Mouse (Mus musculus): ENCODE measurements around the gene Elovl3. TPM values are rescaled to one million over a fixed set of nuclear protein-coding genes. Genes with fewer than 3 reads are reported as not detected.
A peak's percentile ranks its signal among the peaks of the same experiment; 100 is the strongest.
"Not testable (repeated sequence)": the region's sequence is repeated elsewhere in the genome, so short reads cannot be mapped to it uniquely, and the experiment has no call there.

The Elovl3 gene
- polyA plus RNA-seq, 1 experiment from 2014 or later, result 0.23 TPM

- DNase-seq (ENCODE audit: low spot score) (no peak), ATAC-seq (ENCODE audit: insufficient number of reproducible peaks, low FRiP score, low TSS enrichment, low read depth) (no peak)
- Histone ChIP-seq H3K4me1 (ENCODE audit: control insufficient read depth, insufficient read depth, low read length) (peaks cover 19% of the 10 kb centered on the region), H3K4me3 (ENCODE audit: low read depth, low read length) (no peak overlapping the region), H3K27me3 (ENCODE audit: control insufficient read depth, insufficient read depth, low read length) (peaks cover 60% of the 10 kb centered on the region), H3K27ac (replicated peaks; ENCODE audit: low read depth, low read length) (no peak overlapping the region), H3K9ac (ENCODE audit: low read length) (no peak overlapping the region), H3K4me2 (ENCODE audit: low read depth, severe bottlenecking) (no peak overlapping the region), H3K36me3 (ENCODE audit: control insufficient read depth, insufficient read depth, low read length) (no peaks in the 10 kb centered on the region), H3K9me3 (ENCODE audit: control insufficient read depth, low read length) (no peaks in the 10 kb centered on the region)
- 68% methylated on average over 2 of the region's 2 CpGs for WGBS
These were observed 8.6 kb downstream of the Elovl3 start for GRCm38 (mm10) chr19:46140324-46140723.

DNA sequence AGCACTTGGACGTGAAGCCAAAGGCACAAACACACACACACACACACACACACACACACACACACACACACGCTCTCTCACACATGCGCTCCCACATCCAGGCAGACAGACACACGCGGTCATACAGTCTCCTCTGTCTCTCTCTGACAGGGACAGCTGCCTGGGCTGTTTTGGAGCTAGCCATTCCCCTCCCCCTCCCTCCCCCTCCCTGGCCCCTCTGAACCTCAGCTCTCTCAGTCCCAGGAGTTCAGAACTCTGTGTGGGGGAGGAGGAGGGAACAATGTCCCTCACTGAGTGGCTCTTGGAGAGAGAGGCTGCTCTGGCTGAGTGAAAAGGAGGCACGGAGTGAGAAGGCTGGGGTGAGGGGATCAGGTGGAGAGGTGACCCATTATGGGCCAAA lies 9.4 kb downstream of the Elovl3 start:
- H3K9ac ChIP-seq (ENCODE audit: low read length), result no peak overlapping the region
- H3K27me3 ChIP-seq (ENCODE audit: control insufficient read depth, insufficient read depth, low read length), result peaks cover 58% of the 10 kb centered on the region
- no peak overlapping the region for H3K27ac ChIP-seq (replicated peaks; ENCODE audit: low read depth, low read length)
- WGBS, result 22% methylated on average over 6 of the region's 6 CpGs
- H3K4me3 ChIP-seq (ENCODE audit: low read depth, low read length), result no peak overlapping the region
- H3K9me3 ChIP-seq (ENCODE audit: control insufficient read depth, low read length), result no peaks in the 10 kb centered on the region
- H3K4me2 ChIP-seq (ENCODE audit: low read depth, severe bottlenecking), result no peak overlapping the region
- peaks cover 14% of the 10 kb centered on the region for H3K4me1 ChIP-seq (ENCODE audit: control insufficient read depth, insufficient read depth, low read length)
- H3K36me3 ChIP-seq (ENCODE audit: control insufficient read depth, insufficient read depth, low read length), result no peaks in the 10 kb centered on the region
- ATAC-seq (ENCODE audit: insufficient number of reproducible peaks, low FRiP score, low TSS enrichment, low read depth) (peak; percentile 33; the same call in 1 of the 2 replicates), DNase-seq (ENCODE audit: low spot score) (no peak)

- H3K4me3 ChIP-seq (ENCODE audit: low read depth, low read length), result peak within 1 kb of the TSS; percentile 49
- H3K9ac ChIP-seq (ENCODE audit: low read length), result peak within 1 kb of the TSS; percentile 22
- peaks cover 11% of the 10 kb centered on the region for H3K4me1 ChIP-seq (ENCODE audit: control insufficient read depth, insufficient read depth, low read length)
- no peaks in the 10 kb centered on the region for H3K9me3 ChIP-seq (ENCODE audit: control insufficient read depth, low read length)
- peak within 1 kb of the TSS; percentile 97 for H3K4me2 ChIP-seq (ENCODE audit: low read depth, severe bottlenecking)
- no peaks in the 10 kb centered on the region for H3K36me3 ChIP-seq (ENCODE audit: control insufficient read depth, insufficient read depth, low read length)
- no peak for ATAC-seq (ENCODE audit: insufficient number of reproducible peaks, low FRiP score, low TSS enrichment, low read depth)
- DNase-seq (ENCODE audit: low spot score), result peak; percentile 57
- 1% methylated on average over 47 of the region's 47 CpGs for WGBS
- H3K27ac ChIP-seq (replicated peaks; ENCODE audit: low read depth, low read length), result no peak within 1 kb of the TSS
- peaks cover 57% of the 10 kb centered on the region for H3K27me3 ChIP-seq (ENCODE audit: control insufficient read depth, insufficient read depth, low read length)
These were observed 16.0 kb downstream of the Elovl3 start, which contains the start of gene Pitx3 for GRCm38 (mm10) chr19:46147511-46148371. Gene Pitx3 (minus strand): TSS chr19:46148326.

- ATAC-seq (ENCODE audit: insufficient number of reproducible peaks, low FRiP score, low TSS enrichment, low read depth) (peak; percentile 85), DNase-seq (ENCODE audit: low spot score) (peak; percentile 92)
- peak overlapping the region; percentile 49 for H3K4me3 ChIP-seq (ENCODE audit: low read depth, low read length)
- H3K27me3 ChIP-seq (ENCODE audit: control insufficient read depth, insufficient read depth, low read length), result peaks cover 55% of the 10 kb centered on the region
- peak overlapping the region; percentile 97 for H3K4me2 ChIP-seq (ENCODE audit: low read depth, severe bottlenecking)
- H3K36me3 ChIP-seq (ENCODE audit: control insufficient read depth, insufficient read depth, low read length), result no peaks in the 10 kb centered on the region
- WGBS, result 1% methylated on average over 27 of the region's 27 CpGs
- H3K27ac ChIP-seq (replicated peaks; ENCODE audit: low read depth, low read length), result no peak overlapping the region
- H3K9ac ChIP-seq (ENCODE audit: low read length), result no peak overlapping the region
- peaks cover 15% of the 10 kb centered on the region for H3K4me1 ChIP-seq (ENCODE audit: control insufficient read depth, insufficient read depth, low read length)
- no peaks in the 10 kb centered on the region for H3K9me3 ChIP-seq (ENCODE audit: control insufficient read depth, low read length)
These were observed 16.7 kb downstream of the Elovl3 start for GRCm38 (mm10) chr19:46148372-46148760.

DNA sequence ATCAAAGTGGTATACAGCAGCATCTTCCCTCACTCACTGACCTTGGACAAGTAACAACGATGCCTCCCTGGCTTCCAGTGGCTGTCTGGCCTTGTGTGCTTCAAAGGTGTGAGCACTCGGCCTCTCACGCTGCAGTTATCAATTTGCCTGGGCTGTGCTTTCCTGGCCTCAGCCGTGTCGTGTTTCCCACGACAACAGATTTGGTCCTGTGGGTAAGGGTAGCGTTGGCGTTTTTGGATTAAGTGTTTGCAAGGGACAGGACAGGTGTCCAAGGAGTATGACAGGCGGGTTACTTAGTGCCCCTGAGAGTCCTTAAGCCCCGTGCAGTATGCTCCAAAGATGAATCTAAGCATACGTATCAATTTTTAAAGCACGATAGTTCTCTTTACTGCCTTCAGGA lies 17.4 kb downstream of the Elovl3 start:
- H3K4me3 ChIP-seq (ENCODE audit: low read depth, low read length), result peak overlapping the region; percentile 49
- WGBS, result 26% methylated on average over 12 of the region's 12 CpGs
- H3K4me2 ChIP-seq (ENCODE audit: low read depth, severe bottlenecking), result peak overlapping the region; percentile 97

GRCm38 (mm10) chr19:46152127-46152803 lies 20.6 kb downstream of the Elovl3 start, which contains the start of gene Gbf1:
Gene Gbf1 (plus strand): TSS chr19:46152509.
- Histone ChIP-seq H3K4me2 (ENCODE audit: low read depth, severe bottlenecking) (peak within 1 kb of the TSS; percentile 76), H3K9me3 (ENCODE audit: control insufficient read depth, low read length) (no peaks in the 10 kb centered on the region), H3K27ac (replicated peaks; ENCODE audit: low read depth, low read length) (no peak within 1 kb of the TSS), H3K27me3 (ENCODE audit: control insufficient read depth, insufficient read depth, low read length) (peaks cover 28% of the 10 kb centered on the region), H3K4me3 (ENCODE audit: low read depth, low read length) (peak within 1 kb of the TSS; percentile 77), H3K4me1 (ENCODE audit: control insufficient read depth, insufficient read depth, low read length) (peaks cover 20% of the 10 kb centered on the region), H3K9ac (ENCODE audit: low read length) (peak within 1 kb of the TSS; percentile 56), H3K36me3 (ENCODE audit: control insufficient read depth, insufficient read depth, low read length) (no peaks in the 10 kb centered on the region)
- ATAC-seq (ENCODE audit: insufficient number of reproducible peaks, low FRiP score, low TSS enrichment, low read depth), result peak; percentile 92
- peak; percentile 90 for DNase-seq (ENCODE audit: low spot score)
- under 1% methylated on average over 37 of the region's 37 CpGs for WGBS

More for the DNA sequence above, 17.4 kb downstream of the Elovl3 start:
- ATAC-seq (ENCODE audit: insufficient number of reproducible peaks, low FRiP score, low TSS enrichment, low read depth) (no peak), DNase-seq (ENCODE audit: low spot score) (no peak)
- Histone ChIP-seq H3K9ac (ENCODE audit: low read length) (no peak overlapping the region), H3K27ac (replicated peaks; ENCODE audit: low read depth, low read length) (no peak overlapping the region), H3K9me3 (ENCODE audit: control insufficient read depth, low read length) (no peaks in the 10 kb centered on the region), H3K4me1 (ENCODE audit: control insufficient read depth, insufficient read depth, low read length) (peaks cover 21% of the 10 kb centered on the region), H3K36me3 (ENCODE audit: control insufficient read depth, insufficient read depth, low read length) (no peaks in the 10 kb centered on the region), H3K27me3 (ENCODE audit: control insufficient read depth, insufficient read depth, low read length) (peaks cover 52% of the 10 kb centered on the region)

DNA sequence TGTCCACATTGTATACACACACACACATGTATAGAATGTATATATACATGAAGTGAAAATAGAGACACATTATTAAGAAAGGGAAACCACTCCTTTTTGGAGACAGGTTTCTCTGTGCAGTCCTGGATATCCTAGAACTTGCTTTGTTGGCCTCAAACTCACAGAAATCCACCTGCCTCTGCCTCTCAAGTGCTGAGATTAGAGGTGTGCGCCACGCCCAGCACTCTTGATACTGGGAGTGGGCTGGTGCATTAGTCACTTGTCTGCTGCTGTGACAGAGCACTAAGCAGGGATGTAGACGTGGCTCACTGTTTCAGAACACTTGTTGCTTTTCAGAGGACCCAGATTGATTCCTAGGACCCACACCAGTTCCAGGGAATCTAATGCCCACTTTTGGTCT lies 34.3 kb downstream of the Elovl3 start:
- Histone ChIP-seq H3K27me3 (ENCODE audit: control insufficient read depth, insufficient read depth, low read length) (no peaks in the 10 kb centered on the region), H3K9me3 (ENCODE audit: control insufficient read depth, low read length) (no peaks in the 10 kb centered on the region), H3K4me3 (ENCODE audit: low read depth, low read length) (no peak overlapping the region), H3K4me1 (ENCODE audit: control insufficient read depth, insufficient read depth, low read length) (no peaks in the 10 kb centered on the region), H3K36me3 (ENCODE audit: control insufficient read depth, insufficient read depth, low read length) (peaks cover 7% of the 10 kb centered on the region; the same call in 1 of the 2 replicates), H3K9ac (ENCODE audit: low read length) (no peak overlapping the region), H3K4me2 (ENCODE audit: low read depth, severe bottlenecking) (no peak overlapping the region), H3K27ac (replicated peaks; ENCODE audit: low read depth, low read length) (no peak overlapping the region)
- no peak for DNase-seq (ENCODE audit: low spot score)
- WGBS, result 91% methylated on average over 3 of the region's 3 CpGs
- no peak for ATAC-seq (ENCODE audit: insufficient number of reproducible peaks, low FRiP score, low TSS enrichment, low read depth)

GRCm38 (mm10) chr19:46167169-46167568 lies 35.5 kb downstream of the Elovl3 start:
- H3K4me3 ChIP-seq (ENCODE audit: low read depth, low read length); H3K4me2 ChIP-seq (ENCODE audit: low read depth, severe bottlenecking); H3K36me3 ChIP-seq (ENCODE audit: control insufficient read depth, insufficient read depth, low read length); H3K4me1 ChIP-seq (ENCODE audit: control insufficient read depth, insufficient read depth, low read length); H3K27ac ChIP-seq (replicated peaks; ENCODE audit: low read depth, low read length); ATAC-seq (ENCODE audit: insufficient number of reproducible peaks, low FRiP score, low TSS enrichment, low read depth); DNase-seq (ENCODE audit: low spot score); H3K27me3 ChIP-seq (ENCODE audit: control insufficient read depth, insufficient read depth, low read length); H3K9ac ChIP-seq (ENCODE audit: low read length); H3K9me3 ChIP-seq (ENCODE audit: control insufficient read depth, low read length): not testable (repeated sequence)
- 72% methylated on average over 2 of the region's 2 CpGs for WGBS
